Mouse (Mus musculus) ES-Bruce4 (cell line): ENCODE results near the gene Kif21b. TPM values are rescaled to one million over a fixed set of nuclear protein-coding genes. Genes with fewer than 3 reads are reported as not detected.

ENCODE experiments used
- H3K27ac ChIP-seq: 2 replicates; pipeline ENCODE4 v1.5.1; 2012; ENCODE audit warnings: low read length, inconsistent platforms; ENCODE audit not compliant: insufficient read depth
- H3K27me3 ChIP-seq: 2 replicates; pipeline ENCODE4 v1.6.1; 2012; ENCODE audit warnings: mild to moderate bottlenecking, low read length, inconsistent platforms; ENCODE audit not compliant: control insufficient read depth, poor library complexity, insufficient read depth, severe bottlenecking
- H3K36me3 ChIP-seq: 2 replicates; pipeline ENCODE4 v1.6.1; 2012; ENCODE audit warnings: inconsistent platforms, mild to moderate bottlenecking, low read length, moderate library complexity; ENCODE audit not compliant: control insufficient read depth, poor library complexity, insufficient read depth, severe bottlenecking
- H3K4me1 ChIP-seq: one replicate; pipeline ENCODE4 v1.8.1; 2011; ENCODE audit warnings: low read length; ENCODE audit not compliant: control insufficient read depth, insufficient read depth
- H3K4me3 ChIP-seq: 2 replicates; pipeline ENCODE4 v1.5.1; 2011; ENCODE audit warnings: low read depth, mild to moderate bottlenecking, low read length
- H3K9ac ChIP-seq: 2 replicates; pipeline ENCODE4 v1.6.1; 2012; ENCODE audit warnings: low read depth, mild to moderate bottlenecking, inconsistent platforms; ENCODE audit not compliant: poor library complexity, severe bottlenecking
- H3K9me3 ChIP-seq: replicated peaks from 2 replicates; pipeline ENCODE4 v1.6.1; 2012; ENCODE audit warnings: mild to moderate bottlenecking, low read length, inconsistent platforms; ENCODE audit not compliant: control insufficient read depth, poor library complexity, insufficient read depth, severe bottlenecking
- CTCF ChIP-seq: IDR thresholded peaks from one replicate; pipeline ENCODE4 v1.8.1; 2011; ENCODE audit warnings: low read depth, low read length
- EP300 ChIP-seq: IDR thresholded peaks from 2 replicates; pipeline ENCODE4 v1.6.1; 2011; ENCODE audit warnings: low read depth, low read length; ENCODE audit not compliant: insufficient read depth
- POLR2A ChIP-seq: IDR thresholded peaks from one replicate; pipeline ENCODE4 v1.8.1; 2011; ENCODE audit warnings: low read length; ENCODE audit not compliant: insufficient read depth
- polyA plus RNA-seq: library from polyadenylated mRNA; stranded (reverse); fragments of >200 nt; gene quantifications from 2 replicates; pipeline ENCODE4 v1.2.4, GENCODE M21; 2011; ENCODE audit warnings: low read depth; ENCODE audit not compliant: missing spikeins, insufficient read depth, insufficient read length

The Kif21b gene
- polyA plus RNA-seq, 1 experiment, result 16.0 TPM

GRCm38 (mm10) chr1:136135777-136136444 lies 4.7 kb downstream of the Kif21b start:
- H3K4me1 ChIP-seq, result peaks cover 22% of the 10 kb centered on the region
- TF ChIP-seq CTCF (no peak), POLR2A (no peak), EP300 (no peak)
- H3K27me3 ChIP-seq, result no peaks in the 10 kb centered on the region; the same call in 1 of the 2 replicates
- H3K4me3 ChIP-seq, result no peak overlapping the region
- no peaks in the 10 kb centered on the region for H3K9me3 ChIP-seq
- H3K9ac ChIP-seq, result no peak overlapping the region
- H3K36me3 ChIP-seq, result no peaks in the 10 kb centered on the region
- no peak overlapping the region for H3K27ac ChIP-seq

GRCm38 (mm10) chr1:136136547-136136946 lies 5.4 kb downstream of the Kif21b start:
- no peaks in the 10 kb centered on the region for H3K36me3 ChIP-seq
- H3K27me3 ChIP-seq, result no peaks in the 10 kb centered on the region; the same call in 1 of the 2 replicates
- H3K4me3 ChIP-seq, result no peak overlapping the region
- H3K9me3 ChIP-seq, result no peaks in the 10 kb centered on the region
- H3K9ac ChIP-seq, result no peak overlapping the region
- no peak overlapping the region for H3K27ac ChIP-seq
- H3K4me1 ChIP-seq, result peaks cover 22% of the 10 kb centered on the region
- TF ChIP-seq POLR2A (no peak), CTCF (no peak), EP300 (no peak)

DNA sequence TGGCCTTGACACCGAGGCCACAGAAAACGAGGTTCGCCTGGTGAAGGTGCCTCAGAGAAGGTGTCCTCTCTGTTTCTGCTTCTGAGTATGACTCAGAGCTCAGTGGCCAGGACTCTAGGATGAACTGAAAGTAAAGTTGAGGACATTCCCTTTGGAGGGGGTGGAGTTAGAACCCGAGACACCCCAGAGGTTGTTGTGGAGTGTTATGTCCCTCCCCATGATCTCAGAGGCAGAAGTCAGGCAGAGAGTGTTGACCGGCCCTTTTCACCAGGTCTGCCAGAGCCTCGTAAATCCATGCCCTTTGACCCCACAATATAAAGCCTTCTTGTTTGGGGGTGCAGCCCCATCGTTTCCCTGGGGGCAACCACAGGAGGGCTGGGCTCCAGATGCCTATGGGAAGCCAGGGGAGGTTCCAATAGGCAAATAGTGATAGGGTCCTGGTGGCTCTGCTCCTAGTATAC lies 5.9 kb downstream of the Kif21b start:
- Histone ChIP-seq H3K27me3 (no peaks in the 10 kb centered on the region; the same call in 1 of the 2 replicates), H3K9ac (no peak overlapping the region)
- TF ChIP-seq POLR2A (no peak), EP300 (no peak), CTCF (no peak)

DNA sequence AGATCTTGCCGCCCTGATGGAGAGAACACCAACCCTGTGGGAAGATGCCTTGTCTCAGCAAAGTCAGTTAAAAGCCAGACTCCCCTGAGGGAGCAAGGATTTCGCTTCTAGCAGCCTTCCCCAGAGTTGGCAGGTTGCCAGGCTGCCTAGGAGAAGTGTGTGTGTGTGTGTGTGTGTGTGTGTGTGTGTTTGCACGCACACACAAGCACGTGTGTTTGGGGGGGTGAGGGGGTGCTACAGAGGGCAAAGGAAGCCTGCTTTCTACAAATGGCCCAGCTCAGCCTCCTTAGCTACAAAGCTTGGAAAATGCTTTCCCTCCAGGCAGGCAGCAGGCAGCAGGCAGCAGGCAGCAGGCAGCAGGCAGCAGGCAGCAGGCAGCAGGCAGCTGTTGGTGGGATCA lies 6.4 kb downstream of the Kif21b start:
- Histone ChIP-seq H3K4me3 (no peak overlapping the region), H3K9ac (no peak overlapping the region), H3K9me3 (no peaks in the 10 kb centered on the region), H3K4me1 (peaks cover 22% of the 10 kb centered on the region), H3K36me3 (no peaks in the 10 kb centered on the region), H3K27ac (no peak overlapping the region), H3K27me3 (no peaks in the 10 kb centered on the region)
- TF ChIP-seq POLR2A (no peak), EP300 (no peak), CTCF (no peak)

More for the DNA sequence above, 5.9 kb downstream of the Kif21b start:
- Histone ChIP-seq H3K4me1 (peaks cover 22% of the 10 kb centered on the region), H3K9me3 (no peaks in the 10 kb centered on the region), H3K27ac (no peak overlapping the region), H3K36me3 (no peaks in the 10 kb centered on the region), H3K4me3 (no peak overlapping the region)

DNA sequence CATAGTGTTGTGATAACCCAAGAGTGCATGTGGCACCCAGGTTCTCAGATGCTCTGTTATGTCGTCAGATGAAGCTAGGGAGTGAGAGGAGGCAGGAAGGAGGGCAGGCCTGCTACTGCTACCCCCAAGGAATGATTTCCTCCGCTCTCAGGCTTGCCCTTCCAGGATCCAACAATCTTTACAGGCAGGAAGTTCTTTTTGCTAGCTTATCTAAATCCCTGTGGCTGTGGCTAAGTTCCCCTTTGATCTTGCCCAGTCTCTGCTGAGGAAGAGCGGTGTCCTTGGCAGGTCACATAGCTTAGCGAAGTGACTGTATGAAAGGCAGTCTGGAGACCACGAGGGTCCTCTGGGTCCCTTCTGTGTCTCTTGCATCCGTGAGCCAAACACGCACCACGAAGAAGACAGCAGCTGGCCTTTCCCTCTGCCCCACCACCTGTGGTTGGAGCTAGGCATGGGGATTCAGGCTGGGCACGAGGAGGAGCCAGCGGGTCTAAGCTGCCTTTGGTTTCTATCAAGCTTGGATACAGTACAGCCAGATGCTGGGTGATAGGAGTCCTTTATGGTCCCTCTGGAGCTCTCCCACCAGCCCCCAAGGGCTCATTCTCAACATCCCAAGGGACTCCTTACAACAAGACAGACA lies 7.1 kb downstream of the Kif21b start:
- Histone ChIP-seq H3K27me3 (no peaks in the 10 kb centered on the region), H3K27ac (peak overlapping the region; percentile 20; the same call in 1 of the 2 replicates), H3K4me1 (peaks cover 19% of the 10 kb centered on the region), H3K9me3 (no peaks in the 10 kb centered on the region), H3K4me3 (no peak overlapping the region), H3K9ac (no peak overlapping the region), H3K36me3 (no peaks in the 10 kb centered on the region)
- TF ChIP-seq EP300 (no peak), CTCF (no peak), POLR2A (no peak)

DNA sequence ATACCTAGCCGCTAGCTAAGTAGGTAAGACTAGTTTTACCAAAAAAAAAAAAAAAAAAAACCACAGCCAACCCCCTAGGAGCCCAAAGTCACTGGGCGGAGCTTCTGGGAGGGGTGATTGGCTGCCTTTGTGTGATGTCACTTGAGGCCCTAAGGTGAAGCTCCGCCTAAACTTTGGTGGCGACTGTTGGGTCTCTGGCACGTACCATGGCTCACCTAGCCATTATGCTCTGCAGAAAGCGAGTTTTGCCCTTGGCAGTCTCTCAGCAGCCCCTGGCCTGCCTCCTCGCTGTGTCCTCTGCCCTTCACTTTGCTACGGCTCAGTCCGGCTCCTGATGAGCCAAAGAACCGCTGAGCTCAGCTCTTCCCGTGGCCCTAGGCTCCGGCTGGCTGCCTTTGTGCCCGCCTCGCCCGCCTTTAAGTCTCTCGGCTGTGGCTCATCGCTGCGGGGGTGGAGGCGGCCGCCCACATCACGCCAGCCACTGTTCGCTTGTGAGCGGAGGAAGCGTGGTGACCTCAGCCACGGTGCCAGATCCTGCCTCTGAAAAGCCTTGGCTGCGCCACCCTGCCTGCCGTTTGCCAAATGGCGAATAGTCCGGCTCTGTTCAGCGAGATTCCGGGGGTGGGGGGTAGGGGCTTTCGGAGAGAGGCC lies 8.9 kb downstream of the Kif21b start:
- Histone ChIP-seq H3K27me3 (no peaks in the 10 kb centered on the region), H3K27ac (no peak overlapping the region), H3K9me3 (no peaks in the 10 kb centered on the region), H3K4me1 (peaks cover 15% of the 10 kb centered on the region), H3K36me3 (no peaks in the 10 kb centered on the region), H3K9ac (peak overlapping the region; percentile 50), H3K4me3 (peak overlapping the region; percentile 88)
- no peak for TF ChIP-seq CTCF
- TF ChIP-seq POLR2A, result peak; percentile 73
- TF ChIP-seq EP300, result 0 out of 2 replicates have a peak, but pooled peaks have one; percentile 13
